Mouse (Mus musculus): ENCODE results near the gene Nprl3.
"Not testable (repeated sequence)": the region's sequence is repeated elsewhere in the genome, so short reads cannot be mapped to it uniquely, and the experiment has no call there.

The Nprl3 gene

GRCm38 (mm10) chr11:32284582-32284981, 17.1 kb upstream of the Nprl3 start:
- not testable (repeated sequence) for DNase-seq (ENCODE audit: low spot score in 2 of 2)

DNA sequence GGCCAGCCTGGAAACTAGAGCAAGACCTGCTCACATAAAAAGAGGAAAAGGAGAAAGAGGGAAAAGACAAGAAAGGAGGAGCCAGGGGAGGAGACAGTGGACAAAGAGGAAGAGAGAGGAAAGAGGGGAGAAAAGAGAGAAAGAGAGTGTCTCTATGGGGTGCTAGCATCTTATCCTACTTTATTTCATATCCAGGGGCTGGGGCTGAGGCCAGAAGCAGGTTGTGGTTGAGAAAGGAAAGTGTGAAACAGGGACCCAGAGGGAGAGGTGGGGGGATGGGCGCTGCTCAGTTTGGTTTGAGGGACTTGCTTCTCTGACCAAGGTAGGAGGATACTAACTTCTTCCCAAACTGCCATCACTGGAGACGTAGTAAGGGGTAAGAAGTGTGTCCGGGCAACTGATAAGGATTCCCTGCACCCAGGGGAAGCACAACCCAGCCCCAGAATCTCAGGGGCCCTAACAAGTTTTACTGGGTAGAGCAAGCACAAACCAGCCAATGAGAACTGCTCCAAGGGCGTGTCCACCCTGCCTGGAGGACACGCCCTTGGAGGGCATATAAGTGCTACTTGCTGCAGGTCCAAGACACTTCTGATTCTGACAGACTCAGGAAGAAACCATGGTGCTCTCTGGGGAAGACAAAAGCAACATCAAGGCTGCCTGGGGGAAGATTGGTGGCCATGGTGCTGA, 15.7 kb upstream of the Nprl3 start, which contains the start of gene Hba-a1:
TSS of gene Hba-a1 (plus strand) at position 421 of the 687 bp plus-strand sequence.
- DNase-seq (ENCODE audit: low spot score in 2 of 2), result not testable (repeated sequence)

DNA sequence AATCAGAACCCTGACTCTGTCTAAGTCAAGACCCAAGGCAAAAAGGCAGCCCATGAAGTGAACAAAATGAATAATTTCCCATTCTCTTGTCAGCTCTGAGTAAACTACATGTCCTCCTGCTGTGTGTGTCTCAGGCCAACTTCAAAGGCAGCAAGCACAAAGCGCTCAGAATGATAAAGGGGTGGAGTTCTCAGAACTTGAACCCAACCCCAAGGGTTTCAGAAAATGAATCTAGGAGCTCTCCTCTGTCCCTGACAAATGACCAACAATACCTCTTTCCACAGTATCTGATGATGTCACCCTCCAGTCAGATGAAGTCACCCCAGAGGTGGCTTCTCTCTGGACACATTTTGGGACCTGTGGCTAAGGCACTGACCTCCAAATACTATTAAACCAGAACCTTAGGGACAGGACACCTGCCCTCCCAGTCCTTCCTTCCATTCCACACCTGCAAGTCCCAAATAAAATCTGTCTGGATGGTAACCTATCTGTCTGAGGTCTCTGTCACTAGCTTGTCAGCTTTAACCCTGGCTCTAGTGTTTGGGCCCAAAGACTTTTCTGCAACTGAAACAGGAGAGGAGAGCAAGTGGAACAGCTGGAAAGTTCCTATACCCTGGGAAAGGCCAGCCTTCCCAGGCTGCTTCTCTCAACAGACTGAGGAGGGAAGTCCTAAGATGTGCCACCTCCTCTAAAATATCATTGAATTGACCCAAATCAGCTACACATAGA, 14.1 kb upstream of the Nprl3 start:
- DNase-seq (ENCODE audit: low spot score in 2 of 2), result no peak

GRCm38 (mm10) chr11:32280646-32281045, 13.1 kb upstream of the Nprl3 start:
- no peak for DNase-seq (ENCODE audit: low spot score in 2 of 2)

DNA sequence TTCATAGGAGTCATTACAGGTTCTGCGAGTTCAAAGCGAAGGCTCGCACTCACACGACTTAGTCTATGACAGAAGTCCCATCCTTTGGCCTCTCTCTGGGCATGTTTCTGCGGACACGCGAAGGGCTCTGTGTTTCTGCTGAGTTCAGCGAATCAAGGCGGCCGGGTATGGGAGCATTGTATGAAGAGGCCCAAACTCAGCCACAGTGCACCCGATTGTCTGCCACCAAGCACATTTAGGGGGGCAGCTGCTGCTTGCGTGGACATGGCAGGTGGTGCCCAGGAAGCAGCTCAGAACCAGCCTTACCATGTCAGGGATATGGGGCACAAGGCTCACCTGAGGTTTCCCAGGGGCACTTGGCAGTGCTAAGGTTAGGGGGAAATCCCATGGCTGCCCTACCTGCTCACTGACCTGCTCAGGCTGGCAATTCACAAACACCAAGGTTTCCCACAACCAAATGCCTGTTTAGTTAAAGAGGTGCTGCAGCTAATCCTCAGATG, 11.0 kb upstream of the Nprl3 start:
- no peak for DNase-seq (ENCODE audit: low spot score in 2 of 2)

GRCm38 (mm10) chr11:32277736-32278457, 10.4 kb upstream of the Nprl3 start:
- DNase-seq (ENCODE audit: low spot score in 2 of 2), result no peak

DNA sequence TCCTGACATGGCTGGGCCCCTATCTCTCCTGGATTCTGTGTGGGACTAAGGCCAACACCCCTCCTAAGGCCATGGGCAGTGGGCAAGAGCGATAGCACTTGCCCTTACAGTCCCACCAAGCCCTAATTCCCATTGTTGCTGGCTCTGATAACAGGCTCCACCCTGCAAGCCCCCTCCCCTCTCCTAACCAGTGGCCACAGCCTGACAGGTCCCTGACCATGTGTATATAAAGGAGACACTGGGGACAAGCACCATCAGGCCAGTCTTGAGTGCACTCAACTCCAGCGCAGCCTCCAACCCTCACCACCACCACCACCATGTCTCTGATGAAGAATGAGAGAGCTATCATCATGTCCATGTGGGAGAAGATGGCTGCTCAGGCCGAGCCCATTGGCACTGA, 8.8 kb upstream of the Nprl3 start, which contains the start of gene Hba-x:
TSS of gene Hba-x (plus strand) at position 54 of the 400 bp plus-strand sequence.
- no peak for DNase-seq (ENCODE audit: low spot score in 2 of 2)

DNA sequence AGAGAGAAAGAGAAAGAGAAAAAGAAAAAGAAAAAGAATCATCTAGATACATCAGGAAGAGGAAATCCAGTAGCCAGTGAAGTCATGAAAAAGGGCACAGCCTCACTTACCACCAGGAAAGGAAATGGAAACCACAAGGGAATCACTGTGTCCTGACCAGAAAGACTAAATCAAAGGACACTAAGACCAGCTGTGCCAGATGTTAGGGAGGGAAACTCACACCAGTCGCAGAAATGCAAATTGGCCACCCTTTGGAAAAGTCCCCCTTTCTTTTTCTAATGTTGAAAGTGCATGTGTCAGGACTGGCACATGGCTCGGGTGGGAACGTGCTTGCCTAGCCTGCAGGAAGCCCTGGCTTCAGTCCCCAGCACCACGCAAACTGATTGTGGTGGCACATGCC, 3.7 kb upstream of the Nprl3 start:
- no peak for DNase-seq (ENCODE audit: low spot score in 2 of 2)

- no peak for DNase-seq (ENCODE audit: low spot score in 2 of 2)
Observed at GRCm38 (mm10) chr11:32268952-32269351, 1.4 kb upstream of the Nprl3 start.

DNA sequence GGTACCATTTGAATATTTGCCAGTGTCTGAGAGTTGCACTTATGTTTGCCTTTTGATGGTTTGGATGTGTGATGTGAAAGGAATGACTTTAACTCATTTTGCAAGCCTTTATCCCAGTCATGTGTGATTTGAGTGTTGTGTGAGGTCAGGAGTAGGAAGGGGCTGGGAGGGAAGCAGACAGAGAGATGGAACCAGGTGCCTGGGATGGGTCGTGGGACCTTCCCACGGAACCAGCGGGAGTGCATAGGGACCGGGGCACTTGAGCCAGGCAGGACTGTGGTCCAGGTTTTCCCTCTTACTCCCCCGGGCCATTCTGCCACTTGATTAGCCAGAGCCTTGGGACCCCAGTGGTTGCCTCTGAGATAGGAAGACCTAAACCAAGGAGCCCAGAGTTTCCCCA, 457 bp upstream of the Nprl3 start:
- DNase-seq (ENCODE audit: low spot score in 2 of 2), result no peak

- DNase-seq (ENCODE audit: low spot score in 2 of 2), result no peak
Observed at GRCm38 (mm10) chr11:32266776-32267175, 731 bp downstream of the Nprl3 start.

- no peak for DNase-seq (ENCODE audit: low spot score in 2 of 2)
Observed at GRCm38 (mm10) chr11:32266194-32266593, 1.3 kb downstream of the Nprl3 start.

DNA sequence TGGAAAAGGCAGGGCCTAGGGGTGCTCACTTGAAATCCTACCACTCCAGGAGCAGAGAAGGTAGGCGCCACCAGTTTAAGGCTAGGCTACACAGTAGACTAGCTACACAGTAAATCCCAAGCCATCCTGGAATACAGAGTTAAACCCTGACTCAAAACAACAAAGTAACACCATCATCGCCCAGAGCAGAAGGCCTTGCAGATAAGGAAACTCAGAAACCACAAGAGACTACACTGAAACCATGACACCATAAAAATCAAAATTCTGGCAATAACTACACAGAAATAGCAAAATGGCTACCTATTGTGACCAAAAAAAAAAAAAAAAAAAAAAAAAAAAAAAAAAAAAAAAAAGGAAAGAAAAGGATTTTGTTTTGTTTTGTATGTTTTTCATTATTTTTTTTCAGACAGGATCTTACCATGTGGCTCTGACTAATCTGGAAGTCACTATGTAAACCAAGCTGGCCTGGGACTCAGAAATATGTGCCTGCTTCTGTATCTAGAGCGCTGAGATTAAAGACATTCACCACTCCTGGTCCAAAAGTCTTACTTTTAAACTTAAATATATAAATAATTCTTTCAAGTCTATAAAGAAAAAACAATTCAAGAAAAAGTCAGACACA, 2.3 kb downstream of the Nprl3 start:
- no peak for DNase-seq (ENCODE audit: low spot score in 2 of 2)

GRCm38 (mm10) chr11:32262674-32263415, 4.7 kb downstream of the Nprl3 start:
- DNase-seq (ENCODE audit: low spot score in 2 of 2), result no peak

- DNase-seq (ENCODE audit: low spot score in 2 of 2), result no peak
Observed at GRCm38 (mm10) chr11:32256566-32256965, 10.9 kb downstream of the Nprl3 start.

DNA sequence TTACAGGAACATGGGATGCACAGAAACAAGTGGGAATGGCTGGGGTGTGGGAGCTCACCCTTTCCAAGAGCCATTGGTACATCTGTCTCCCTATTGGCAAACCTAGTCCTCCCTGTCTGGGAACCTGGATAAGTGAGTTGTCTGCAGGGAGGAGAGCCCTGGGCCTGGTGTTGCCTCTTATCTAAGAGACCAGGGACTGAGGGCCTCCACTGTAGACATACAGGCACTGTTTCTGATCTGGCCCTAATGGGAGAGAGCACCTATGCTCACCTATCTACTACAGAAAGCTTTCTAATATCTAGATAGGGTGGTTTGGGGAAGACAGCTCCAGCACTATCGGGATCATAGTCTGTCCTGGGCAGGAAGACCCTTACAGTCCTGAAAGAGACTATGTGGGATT, 11.4 kb downstream of the Nprl3 start:
- no peak for DNase-seq (ENCODE audit: low spot score in 2 of 2)

GRCm38 (mm10) chr11:32253121-32253520, 14.4 kb downstream of the Nprl3 start:
- DNase-seq (ENCODE audit: low spot score in 2 of 2), result no peak

GRCm38 (mm10) chr11:32250880-32251763, 16.4 kb downstream of the Nprl3 start:
- DNase-seq (ENCODE audit: low spot score in 2 of 2), result no peak

DNA sequence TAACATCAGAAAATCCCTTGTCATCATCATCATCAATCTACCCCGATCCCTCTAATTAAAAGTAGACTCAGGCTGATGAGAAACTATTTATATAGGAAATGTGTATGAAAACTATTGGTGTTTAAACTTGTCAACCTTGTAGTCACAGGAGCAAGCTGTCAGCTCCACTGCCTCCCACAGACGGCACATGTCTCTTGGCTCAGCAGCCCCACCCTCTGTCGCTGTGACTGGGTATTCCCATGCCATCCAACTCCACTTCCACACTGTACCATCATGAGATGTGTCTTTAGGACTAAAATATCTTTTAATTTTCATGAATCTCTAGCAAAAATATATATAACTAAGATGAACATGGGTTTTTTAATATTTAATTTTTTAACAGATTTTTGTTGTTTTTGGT, 19.2 kb downstream of the Nprl3 start:
- DNase-seq (ENCODE audit: low spot score in 2 of 2), result no peak

DNA sequence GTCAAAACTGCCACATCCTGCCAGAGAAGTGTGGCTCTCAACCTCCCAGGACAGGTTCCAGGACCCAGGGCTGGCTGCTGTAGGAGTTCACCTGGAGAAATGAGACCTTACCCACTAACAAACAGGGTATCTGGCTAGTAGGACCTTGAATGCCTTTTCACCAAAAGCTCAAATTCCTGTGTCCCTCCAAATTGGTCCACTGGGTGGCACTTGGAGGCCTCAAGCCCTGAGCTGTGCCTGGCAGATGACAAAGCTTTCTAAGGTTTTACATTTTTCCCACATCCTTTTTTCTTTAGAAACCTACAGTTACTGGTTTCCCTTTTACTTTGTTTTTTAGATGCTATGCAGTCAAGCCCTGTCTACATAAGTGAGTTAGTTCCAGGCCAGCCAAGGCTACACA, 20.4 kb downstream of the Nprl3 start:
- DNase-seq (ENCODE audit: low spot score in 2 of 2), result no peak

Data from frontal cortex, postnatal 36 days (tissue).